9 mouse cellular contexts compared by ENCODE assay signal in the genomic region with DNA sequence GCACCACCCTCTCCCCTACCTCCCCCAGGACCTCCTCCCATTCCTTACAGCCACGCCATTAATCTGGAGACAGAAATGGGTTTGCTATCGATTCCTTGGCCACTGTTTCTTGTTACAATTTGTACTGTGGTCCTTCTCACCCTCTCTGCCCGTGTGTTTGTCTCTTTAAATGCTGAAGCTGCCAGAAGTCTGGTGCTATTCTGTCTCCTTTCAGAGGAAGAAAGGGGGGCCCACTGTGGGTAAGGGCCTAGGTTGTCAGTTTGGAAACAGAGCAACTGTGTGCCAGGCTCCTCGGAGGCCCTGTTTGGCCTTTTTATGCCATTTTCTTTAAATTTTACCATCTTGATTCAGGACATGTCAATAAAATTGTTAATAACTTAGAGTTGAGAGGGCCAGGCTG. TPM values are rescaled to one million over a fixed set of nuclear protein-coding genes. Genes with fewer than 3 reads are reported as not detected.
A peak's percentile ranks its signal among the peaks of the same experiment; 100 is the strongest.
DNase-seq lines count a peak whose midpoint lies in the region; ATAC-seq lines count a peak whose summit lies in the region.
"Had no signal": no experiment of that assay in that cellular context is flagged by ENCODE, and none has a peak within 500 bp of the region (broad histone marks: within the 10 kb centered on the region; RNA-seq: fewer than 3 reads in every experiment).

No protein-coding gene starts in this region.

- no peaks in the 10 kb centered on the region for H3K36me3 ChIP-seq in kidney, embryonic 15.5 days
- H3K36me3 ChIP-seq in embryonic facial prominence, embryonic 15.5 days: no peaks in the 10 kb centered on the region
- no peaks in the 10 kb centered on the region for H3K36me3 ChIP-seq in intestine, embryonic 14.5 days (ENCODE audit: control insufficient read depth, insufficient read depth, low read length)
- H3K36me3 ChIP-seq in neural tube, embryonic 14.5 days (ENCODE audit: control insufficient read depth, insufficient read depth, low read length): no peaks in the 10 kb centered on the region

- 28% methylated on average over 4 of the region's 4 CpGs for WGBS in kidney, embryonic 15.5 days
- WGBS in embryonic facial prominence, embryonic 15.5 days: 18% methylated on average over 4 of the region's 4 CpGs
- 23% methylated on average over 4 of the region's 4 CpGs for WGBS in intestine, embryonic 14.5 days
- WGBS in neural tube, embryonic 14.5 days: 18% methylated on average over 4 of the region's 4 CpGs

- peaks cover 8% of the 10 kb centered on the region; the same call in 1 of the 2 replicates for H3K27me3 ChIP-seq in kidney, embryonic 15.5 days
- H3K27me3 ChIP-seq in embryonic facial prominence, embryonic 15.5 days: no peaks in the 10 kb centered on the region
- no peaks in the 10 kb centered on the region for H3K27me3 ChIP-seq in intestine, embryonic 14.5 days (replicated peaks; ENCODE audit: control insufficient read depth, insufficient read depth, low read length)
- no peaks in the 10 kb centered on the region for H3K27me3 ChIP-seq in neural tube, embryonic 14.5 days (ENCODE audit: control insufficient read depth, insufficient read depth, low read length)

- H3K9ac ChIP-seq in kidney, embryonic 15.5 days: no peak overlapping the region
- H3K9ac ChIP-seq in embryonic facial prominence, embryonic 15.5 days: no peak overlapping the region
- H3K9ac ChIP-seq in intestine, embryonic 14.5 days (ENCODE audit: low read length): 0 out of 2 replicates have a peak overlapping the region, but pooled peaks have one; percentile 16
- H3K9ac ChIP-seq in neural tube, embryonic 14.5 days (replicated peaks; ENCODE audit: low read depth, low read length): no peak overlapping the region

- peak overlapping the region; percentile 52 for H3K4me2 ChIP-seq in kidney, embryonic 15.5 days
- H3K4me2 ChIP-seq in embryonic facial prominence, embryonic 15.5 days (replicated peaks): peak overlapping the region; percentile 42
- H3K4me2 ChIP-seq in intestine, embryonic 14.5 days (ENCODE audit: low read length): peak overlapping the region; percentile 46
- H3K4me2 ChIP-seq in neural tube, embryonic 14.5 days (ENCODE audit: low read depth, low read length): peak overlapping the region; percentile 9; the same call in 1 of the 2 replicates

- DNase-seq in kidney, postnatal 36 days: no peak
- no peak for DNase-seq in intestine, embryonic 14.5 days (ENCODE audit: low spot score)
- DNase-seq in right cerebral cortex, adult 18-20 months: no peak
- DNase-seq in urinary bladder, adult 2 months (ENCODE audit: low spot score): no peak
- DNase-seq: left cerebral cortex, postnatal 4 days had no signal

- H3K4me1 ChIP-seq in kidney, embryonic 15.5 days: peaks cover 15% of the 10 kb centered on the region
- H3K4me1 ChIP-seq in embryonic facial prominence, embryonic 15.5 days: peaks cover 21% of the 10 kb centered on the region
- peaks cover 17% of the 10 kb centered on the region for H3K4me1 ChIP-seq in intestine, embryonic 14.5 days (replicated peaks; ENCODE audit: control insufficient read depth, insufficient read depth, low read length)
- H3K4me1 ChIP-seq in neural tube, embryonic 14.5 days (ENCODE audit: control insufficient read depth, insufficient read depth, low read length): peaks cover 12% of the 10 kb centered on the region; the same call in 1 of the 2 replicates

- ATAC-seq in kidney, embryonic 15.5 days (replicated peaks; ENCODE audit: low FRiP score): no peak
- no peak for ATAC-seq in embryonic facial prominence, embryonic 15.5 days (ENCODE audit: insufficient number of reproducible peaks, low FRiP score, low TSS enrichment, low read depth)
- no peak; the same call in 1 of the 2 replicates for ATAC-seq in intestine, embryonic 14.5 days (replicated peaks; ENCODE audit: low FRiP score, low TSS enrichment, low read depth)
- no peak for ATAC-seq in neural tube, embryonic 14.5 days (ENCODE audit: low read depth)
- ATAC-seq in cerebellum, adult (ENCODE audit: insufficient number of reproducible peaks, low FRiP score, low TSS enrichment): no peak

- no peaks in the 10 kb centered on the region for H3K9me3 ChIP-seq in kidney, embryonic 15.5 days (replicated peaks)
- no peaks in the 10 kb centered on the region for H3K9me3 ChIP-seq in embryonic facial prominence, embryonic 15.5 days (replicated peaks)
- H3K9me3 ChIP-seq in intestine, embryonic 14.5 days (ENCODE audit: control insufficient read depth, low read length): no peaks in the 10 kb centered on the region
- H3K9me3 ChIP-seq in neural tube, embryonic 14.5 days (ENCODE audit: control insufficient read depth, low read length): no peaks in the 10 kb centered on the region

- H3K4me3 ChIP-seq in kidney, embryonic 15.5 days (replicated peaks): no peak overlapping the region
- peak overlapping the region; percentile 16; the same call in 1 of the 2 replicates for H3K4me3 ChIP-seq in embryonic facial prominence, embryonic 15.5 days (replicated peaks)
- H3K4me3 ChIP-seq in intestine, embryonic 14.5 days (ENCODE audit: low read depth, low read length): peak overlapping the region; percentile 6; the same call in 1 of the 2 replicates
- H3K4me3 ChIP-seq in neural tube, embryonic 14.5 days (ENCODE audit: low read depth, low read length): no peak overlapping the region

- H3K27ac ChIP-seq in kidney, embryonic 15.5 days: peak overlapping the region; percentile 4; the same call in 1 of the 2 replicates
- 0 out of 2 replicates have a peak overlapping the region, but pooled peaks have one; percentile 9 for H3K27ac ChIP-seq in embryonic facial prominence, embryonic 15.5 days (replicated peaks)
- peak overlapping the region; percentile 1; the same call in 1 of the 2 replicates for H3K27ac ChIP-seq in intestine, embryonic 14.5 days (ENCODE audit: low read depth)
- no peak overlapping the region for H3K27ac ChIP-seq in neural tube, embryonic 14.5 days (ENCODE audit: low read depth, low read length)

RNA-seq across cellular contexts. Expression of a gene that starts 6.8 kb away (rescaled TPM):
- polyA plus RNA-seq in kidney, embryonic 15.5 days (2015; fragmentation: Nextera tagmentation; extraction: Ambion mirVana): 7.9 and 11.3 TPM in 2 replicates
- 7.1 and 7.8 TPM in 2 replicates for polyA plus RNA-seq in embryonic facial prominence, embryonic 15.5 days (2015; fragmentation: Nextera tagmentation; extraction: Ambion mirVana)
- polyA plus RNA-seq in intestine, embryonic 14.5 days (2014; fragmentation: Nextera tagmentation; extraction: Ambion mirVana): 4.9 and 5.8 TPM in 2 replicates
- polyA plus RNA-seq in neural tube, embryonic 14.5 days (2014; fragmentation: Nextera tagmentation; extraction: Ambion mirVana): 22.2 and 31.8 TPM in 2 replicates
- 7.5 and 8.5 TPM in 2 replicates for polyA plus RNA-seq in urinary bladder, adult 2 months (2012; rRNA removed)

RNA-seq across cellular contexts. Expression of a gene that starts 56.8 kb away (rescaled TPM):
- polyA plus RNA-seq in kidney, embryonic 15.5 days (2015; fragmentation: Nextera tagmentation; extraction: Ambion mirVana): 48.7 and 56.0 TPM in 2 replicates
- 40.4 and 41.6 TPM in 2 replicates for polyA plus RNA-seq in embryonic facial prominence, embryonic 15.5 days (2015; fragmentation: Nextera tagmentation; extraction: Ambion mirVana)
- polyA plus RNA-seq in intestine, embryonic 14.5 days (2014; fragmentation: Nextera tagmentation; extraction: Ambion mirVana): 43.5 and 43.6 TPM in 2 replicates
- polyA plus RNA-seq in neural tube, embryonic 14.5 days (2014; fragmentation: Nextera tagmentation; extraction: Ambion mirVana): 35.5 and 37.4 TPM in 2 replicates
- polyA plus RNA-seq in urinary bladder, adult 2 months (2012; rRNA removed): 17.3 and 17.8 TPM in 2 replicates

Comparison
In these comparisons a context has a peak if more than half of its experiments do, and no peak if none do; other contexts are left out.
1. H3K4me3 ChIP-seq: peak in embryonic facial prominence, embryonic 15.5 days (single experiment) and intestine, embryonic 14.5 days (single experiment); none in kidney, embryonic 15.5 days (single experiment) and neural tube, embryonic 14.5 days (single experiment).
2. Peak in every context shown above with its lines, with median percentiles within 50 percentile points of each other: H3K4me2 ChIP-seq.